Comparison of ENCODE assay signal across 11 mouse cellular contexts in genomic region chr3:17795271-17796260, GRCm38 (mm10).
DNase-seq lines count a peak whose midpoint lies in the region; ATAC-seq and TF ChIP-seq lines count a peak whose summit lies in the region.
"Had no signal": no experiment of that assay in that cellular context is flagged by ENCODE, and none has a peak within 500 bp of the region (broad histone marks: within the 10 kb centered on the region; RNA-seq: fewer than 3 reads in every experiment).

No protein-coding gene starts in this region.

- ATAC-seq in hindbrain, embryonic 11.5 days (ENCODE audit: low FRiP score): no peak
- no peak for ATAC-seq in midbrain, postnatal 0 days (ENCODE audit: low FRiP score)
- ATAC-seq in lung, postnatal 0 days: no peak

- peak overlapping the region; percentile 93 for H3K4me3 ChIP-seq in cerebellum, adult 2 months (replicated peaks; ENCODE audit: insufficient read depth, low read depth, low read length)
- H3K4me3 ChIP-seq in cortical plate, adult 2 months (ENCODE audit: insufficient read depth, low read length): peak overlapping the region; percentile 97
- peak overlapping the region; percentile 70 for H3K4me3 ChIP-seq in hindbrain, embryonic 11.5 days (ENCODE audit: low read depth, low read length)
- peak overlapping the region; percentile 80 for H3K4me3 ChIP-seq in midbrain, postnatal 0 days (ENCODE audit: low read depth, low read length)
- H3K4me3 ChIP-seq in lung, postnatal 0 days (ENCODE audit: low read depth, low read length): no peak overlapping the region
- H3K4me3 ChIP-seq: heart, adult 2 months had no signal

- no peaks in the 10 kb centered on the region for H3K36me3 ChIP-seq in hindbrain, embryonic 11.5 days (ENCODE audit: control insufficient read depth, insufficient read depth, low read length)
- peaks cover 6% of the 10 kb centered on the region; the same call in 1 of the 2 replicates for H3K36me3 ChIP-seq in midbrain, postnatal 0 days (ENCODE audit: insufficient read depth, low read length)
- no peaks in the 10 kb centered on the region for H3K36me3 ChIP-seq in lung, postnatal 0 days (ENCODE audit: insufficient read depth, low read length)
- H3K36me3 ChIP-seq: limb, embryonic 13.5 days had no signal

- H3K27me3 ChIP-seq in cerebellum, adult 2 months (ENCODE audit: control insufficient read depth, insufficient read depth, low read length): no peaks in the 10 kb centered on the region
- peaks cover 3% of the 10 kb centered on the region; the same call in 1 of the 2 replicates for H3K27me3 ChIP-seq in hindbrain, embryonic 11.5 days (ENCODE audit: control insufficient read depth, insufficient read depth, low read length)
- H3K27me3 ChIP-seq in midbrain, postnatal 0 days (ENCODE audit: insufficient read depth, low read length): no peaks in the 10 kb centered on the region
- peaks cover 32% of the 10 kb centered on the region for H3K27me3 ChIP-seq in lung, postnatal 0 days (replicated peaks; ENCODE audit: insufficient read depth, low read length)

- no peak for TF ChIP-seq POLR2A in cerebellum, adult 2 months (IDR thresholded peaks at IDR 0.05; ENCODE audit: borderline replicate concordance, insufficient read depth, low read length)
- no peak for TF ChIP-seq POLR2A in cortical plate, adult 2 months (IDR thresholded peaks at IDR 0.05; ENCODE audit: extremely low read depth, insufficient read depth, low read length)

- peaks cover 3% of the 10 kb centered on the region; the same call in 1 of the 2 replicates for H3K4me1 ChIP-seq in cerebellum, adult 2 months (ENCODE audit: control insufficient read depth, insufficient read depth, low read length)
- peaks cover 1% of the 10 kb centered on the region; the same call in 1 of the 2 replicates for H3K4me1 ChIP-seq in cortical plate, adult 2 months (ENCODE audit: control insufficient read depth, insufficient read depth, low read length)
- H3K4me1 ChIP-seq in hindbrain, embryonic 11.5 days (replicated peaks; ENCODE audit: control insufficient read depth, insufficient read depth, low read length): no peaks in the 10 kb centered on the region
- H3K4me1 ChIP-seq in midbrain, postnatal 0 days (ENCODE audit: insufficient read depth, low read length): no peaks in the 10 kb centered on the region
- no peaks in the 10 kb centered on the region for H3K4me1 ChIP-seq in lung, postnatal 0 days (ENCODE audit: insufficient read depth, low read depth, low read length)

- no peak for TF ChIP-seq CTCF in cerebellum, adult 2 months (IDR thresholded peaks at IDR 0.05; ENCODE audit: borderline replicate concordance, insufficient read depth, low read depth, low read length)
- TF ChIP-seq CTCF in cortical plate, adult 2 months (IDR thresholded peaks at IDR 0.05; ENCODE audit: extremely low read depth, insufficient read depth, low read length): no peak
- TF ChIP-seq CTCF in midbrain, postnatal 0 days (IDR thresholded peaks at IDR 0.05): no peak
- TF ChIP-seq CTCF in lung, postnatal 0 days (IDR thresholded peaks at IDR 0.05): no peak

- WGBS in cerebellum, adult 2 months: 76% methylated on average over 24 of the region's 24 CpGs
- WGBS in hindbrain, embryonic 11.5 days: 5% methylated on average over 24 of the region's 24 CpGs
- 14% methylated on average over 24 of the region's 24 CpGs for WGBS in midbrain, postnatal 0 days
- WGBS in lung, postnatal 0 days: 5% methylated on average over 24 of the region's 24 CpGs

- no peaks in the 10 kb centered on the region for H3K9me3 ChIP-seq in hindbrain, embryonic 11.5 days (ENCODE audit: control insufficient read depth, low read length)
- no peaks in the 10 kb centered on the region for H3K9me3 ChIP-seq in midbrain, postnatal 0 days (ENCODE audit: low read length)
- no peaks in the 10 kb centered on the region for H3K9me3 ChIP-seq in lung, postnatal 0 days (ENCODE audit: low read length)
- H3K9me3 ChIP-seq: limb, embryonic 13.5 days had no signal

- peak overlapping the region; percentile 99 for H3K9ac ChIP-seq in hindbrain, embryonic 11.5 days (ENCODE audit: low read depth, low read length)
- H3K9ac ChIP-seq in midbrain, postnatal 0 days (replicated peaks; ENCODE audit: low read length, poor library complexity, severe bottlenecking): peak overlapping the region; percentile 97
- H3K9ac ChIP-seq in lung, postnatal 0 days (replicated peaks; ENCODE audit: low read depth): no peak overlapping the region

- no peak for TF ChIP-seq EP300 in lung, postnatal 0 days (IDR thresholded peaks at IDR 0.05)

- H3K27ac ChIP-seq in cerebellum, adult 2 months (ENCODE audit: insufficient read depth, low read length): peak overlapping the region; percentile 95; the same call in 1 of the 2 replicates
- H3K27ac ChIP-seq in cortical plate, adult 2 months (ENCODE audit: insufficient read depth, low read length): peak overlapping the region; percentile 96
- H3K27ac ChIP-seq in hindbrain, embryonic 11.5 days (ENCODE audit: low read depth, low read length): peak overlapping the region; percentile 94
- H3K27ac ChIP-seq in midbrain, postnatal 0 days (ENCODE audit: low read depth, low read length): peak overlapping the region; percentile 98
- no peak overlapping the region for H3K27ac ChIP-seq in lung, postnatal 0 days (ENCODE audit: low read length)
- H3K27ac ChIP-seq: heart, adult 2 months; limb, embryonic 13.5 days had no signal

- H3K4me2 ChIP-seq in hindbrain, embryonic 11.5 days (replicated peaks; ENCODE audit: low read depth, low read length): peak overlapping the region; percentile 71
- peak overlapping the region; percentile 91 for H3K4me2 ChIP-seq in midbrain, postnatal 0 days (ENCODE audit: low read depth, low read length, poor library complexity, severe bottlenecking)
- no peak overlapping the region for H3K4me2 ChIP-seq in lung, postnatal 0 days (replicated peaks; ENCODE audit: low read depth, low read length)

- peak; percentile 29 to 39 for DNase-seq in cerebellum, adult 2 months
- DNase-seq in cerebellum, adult 8-10 months: no peak
- DNase-seq in hindbrain, embryonic 11.5 days (ENCODE audit: low spot score): peak; percentile 63
- no peak for DNase-seq in midbrain, postnatal 0 days (ENCODE audit: low spot score)
- DNase-seq in spleen, postnatal 10 days (ENCODE audit: low spot score in 2 of 2): no peak
- no peak for DNase-seq in lung, postnatal 0 days (ENCODE audit: low spot score)
- DNase-seq in T-cell, adult 2 months (ENCODE audit: low spot score): no peak
- DNase-seq: heart, adult 2 months; kidney, adult 8-10 months had no signal

Comparison
In these comparisons a context has a peak if more than half of its experiments do, and no peak if none do; other contexts are left out.
1. DNase-seq: peak in cerebellum, adult 2 months (2 of 2) and hindbrain, embryonic 11.5 days (single experiment); none in cerebellum, adult 8-10 months (single experiment), midbrain, postnatal 0 days (single experiment), spleen, postnatal 10 days (0 of 2), lung, postnatal 0 days (single experiment) and T-cell, adult 2 months (single experiment).